Mouse (Mus musculus) ES-Bruce4 (cell line): ENCODE data around the gene Vmn1r125. TPM values are rescaled to one million over a fixed set of nuclear protein-coding genes. Genes with fewer than 3 reads are reported as not detected.
"Not testable (repeated sequence)": the region's sequence is repeated elsewhere in the genome, so short reads cannot be mapped to it uniquely, and the experiment has no call there.

ENCODE experiments used
- H3K27ac ChIP-seq: 2 replicates; pipeline ENCODE4 v1.5.1; 2012; ENCODE audit warnings: low read length, inconsistent platforms; ENCODE audit not compliant: insufficient read depth
- H3K27me3 ChIP-seq: 2 replicates; pipeline ENCODE4 v1.6.1; 2012; ENCODE audit warnings: mild to moderate bottlenecking, low read length, inconsistent platforms; ENCODE audit not compliant: control insufficient read depth, poor library complexity, insufficient read depth, severe bottlenecking
- H3K36me3 ChIP-seq: 2 replicates; pipeline ENCODE4 v1.6.1; 2012; ENCODE audit warnings: inconsistent platforms, mild to moderate bottlenecking, low read length, moderate library complexity; ENCODE audit not compliant: control insufficient read depth, poor library complexity, insufficient read depth, severe bottlenecking
- H3K4me1 ChIP-seq: one replicate; pipeline ENCODE4 v1.8.1; 2011; ENCODE audit warnings: low read length; ENCODE audit not compliant: control insufficient read depth, insufficient read depth
- H3K4me3 ChIP-seq: 2 replicates; pipeline ENCODE4 v1.5.1; 2011; ENCODE audit warnings: low read depth, mild to moderate bottlenecking, low read length
- H3K9ac ChIP-seq: 2 replicates; pipeline ENCODE4 v1.6.1; 2012; ENCODE audit warnings: low read depth, mild to moderate bottlenecking, inconsistent platforms; ENCODE audit not compliant: poor library complexity, severe bottlenecking
- H3K9me3 ChIP-seq: replicated peaks from 2 replicates; pipeline ENCODE4 v1.6.1; 2012; ENCODE audit warnings: mild to moderate bottlenecking, low read length, inconsistent platforms; ENCODE audit not compliant: control insufficient read depth, poor library complexity, insufficient read depth, severe bottlenecking
- polyA plus RNA-seq: library from polyadenylated mRNA; stranded (reverse); fragments of >200 nt; gene quantifications from 2 replicates; pipeline ENCODE4 v1.2.4, GENCODE M21; 2011; ENCODE audit warnings: low read depth; ENCODE audit not compliant: missing spikeins, insufficient read depth, insufficient read length

Vmn1r125 gene
- not detected in 2 replicates for polyA plus RNA-seq

- H3K4me3 ChIP-seq, H3K27ac ChIP-seq, H3K9me3 ChIP-seq, H3K9ac ChIP-seq, H3K27me3 ChIP-seq, H3K4me1 ChIP-seq, H3K36me3 ChIP-seq: not testable (repeated sequence)
Measured at GRCm38 (mm10) chr7:21271879-21272278, at the start of gene Vmn1r125. Gene Vmn1r125, plus strand, starts transcription at chr7:21272179.

GRCm38 (mm10) chr7:21260517-21260916, 11.5 kb upstream of the Vmn1r125 start, which contains the start of gene Vmn1r124:
Gene Vmn1r124, minus strand, starts transcription at chr7:21260617.
- not testable (repeated sequence) for H3K9me3 ChIP-seq, H3K4me1 ChIP-seq, H3K27me3 ChIP-seq, H3K27ac ChIP-seq, H3K4me3 ChIP-seq, H3K36me3 ChIP-seq, H3K9ac ChIP-seq

GRCm38 (mm10) chr7:21301367-21301766, 29.4 kb downstream of the Vmn1r125 start, which contains the start of gene Vmn1r126:
Gene Vmn1r126, minus strand, starts transcription at chr7:21301467.
- H3K4me3 ChIP-seq, H3K27ac ChIP-seq, H3K4me1 ChIP-seq, H3K36me3 ChIP-seq, H3K9ac ChIP-seq, H3K27me3 ChIP-seq, H3K9me3 ChIP-seq: not testable (repeated sequence)

GRCm38 (mm10) chr7:21319761-21320160, 47.8 kb downstream of the Vmn1r125 start, which contains the start of gene Vmn1r127:
Gene Vmn1r127, minus strand, starts transcription at chr7:21319861.
- H3K27ac ChIP-seq, H3K4me3 ChIP-seq, H3K4me1 ChIP-seq, H3K9ac ChIP-seq, H3K9me3 ChIP-seq, H3K27me3 ChIP-seq, H3K36me3 ChIP-seq: not testable (repeated sequence)

Other genes with a start within 250 kb of the Vmn1r125 start
- not detected in 2 replicates for gene Vmn1r120, start 218.4 kb upstream of the Vmn1r125 start, polyA plus RNA-seq
- gene Vmn1r121, start 173.7 kb upstream of the Vmn1r125 start, polyA plus RNA-seq, result not detected in 2 replicates
- not detected in 2 replicates for gene Vmn1r122, start 138.1 kb upstream of the Vmn1r125 start, polyA plus RNA-seq
- gene Vmn1r123, start 110.0 kb upstream of the Vmn1r125 start, polyA plus RNA-seq, result not detected in 2 replicates
- gene Gm5157, start 81.8 kb upstream of the Vmn1r125 start, polyA plus RNA-seq, result not detected in 2 replicates
- not detected in 2 replicates for gene Vmn1r124, start 11.6 kb upstream of the Vmn1r125 start, polyA plus RNA-seq
- not detected in 2 replicates for gene Vmn1r126, start 29.3 kb downstream of the Vmn1r125 start, polyA plus RNA-seq
- not detected in 2 replicates for gene Vmn1r127, start 47.7 kb downstream of the Vmn1r125 start, polyA plus RNA-seq
- not detected in 2 replicates for gene Vmn1r128, start 77.2 kb downstream of the Vmn1r125 start, polyA plus RNA-seq
- not detected in 2 replicates for gene Vmn1r129, start 89.1 kb downstream of the Vmn1r125 start, polyA plus RNA-seq
- not detected in 2 replicates for gene Gm6882, start 160.6 kb downstream of the Vmn1r125 start, polyA plus RNA-seq
- not detected in 2 replicates for gene Vmn1r130, start 239.6 kb downstream of the Vmn1r125 start, polyA plus RNA-seq